Mouse (Mus musculus): ENCODE results near the gene Pard3.

- TF ChIP-seq CHD2 (IDR thresholded peaks at IDR 0.05; ENCODE audit: low read length) (no peak), USF1 (IDR thresholded peaks at IDR 0.05; ENCODE audit: low read depth, low read length) (no peak), TCF12 (IDR thresholded peaks at IDR 0.05; ENCODE audit: low read depth, low read length) (no peak), ZMIZ1 (IDR thresholded peaks at IDR 0.05; ENCODE audit: low read depth, low read length) (no peak), CTCF (conservative IDR thresholded peaks at IDR 0.05 in 1 of 2, IDR thresholded peaks at IDR 0.05 in 1 of 2; ENCODE audit: low read depth in 2 of 2, low read length in 2 of 2) (no peak), EP300 (IDR thresholded peaks at IDR 0.05; ENCODE audit: low read length) (no peak), RAD21 (IDR thresholded peaks at IDR 0.05; ENCODE audit: low read depth, low read length) (no peak), POLR2A (IDR thresholded peaks at IDR 0.05; ENCODE audit: low read depth, low read length) (no peak), POLR2AphosphoS2 (IDR thresholded peaks at IDR 0.05; ENCODE audit: low read depth, low read length) (no peak), MAZ (IDR thresholded peaks at IDR 0.05; ENCODE audit: low read depth, low read length) (no peak), MAX (IDR thresholded peaks at IDR 0.05; ENCODE audit: low read length) (no peak), ETS1 (conservative IDR thresholded peaks at IDR 0.05; ENCODE audit: low read depth, low read length) (no peak), MAFK (IDR thresholded peaks at IDR 0.05; ENCODE audit: insufficient replicate concordance, low read length) (no peak)
Observed at GRCm38 (mm10) chr8:127266777-127267176, 203.1 kb downstream of the Pard3 start.
